Mouse (Mus musculus) olfactory bulb, adult 2 months (tissue): ENCODE results near the gene Abhd4.

Experiments used
- CTCF ChIP-seq: fragments of 200-500 bp; IDR thresholded peaks from 2 replicates; pipeline ENCODE4 v1.5.1; 2012; ENCODE audit warnings: low read depth, mild to moderate bottlenecking, low read length, moderate library complexity; ENCODE audit not compliant: insufficient read depth
- POLR2A ChIP-seq: fragments of 200-500 bp; IDR thresholded peaks from 2 replicates; pipeline ENCODE4 v1.6.1; 2012; ENCODE audit warnings: mild to moderate bottlenecking, low read depth, low read length, moderate library complexity; ENCODE audit not compliant: insufficient read depth

- TF ChIP-seq CTCF (no peak), POLR2A (no peak)
Measured at GRCm38 (mm10) chr14:54231176-54231956, 22.6 kb upstream of the Abhd4 start.
